Mouse (Mus musculus) large intestine, adult 2 months (tissue): ENCODE measurements around the gene Csad. TPM values are rescaled to one million over a fixed set of nuclear protein-coding genes. Genes with fewer than 3 reads are reported as not detected.
"Not testable (repeated sequence)": the region's sequence is repeated elsewhere in the genome, so short reads cannot be mapped to it uniquely, and the experiment has no call there.

Experiments
- DNase-seq: peaks from one replicate; pipeline ENCODE4 v3.0.0-alpha.2; 2012; ENCODE audit warnings: low read depth, low spot score
- WGBS: fragments of 180-500 bp; shearing (Covaris S2); methylation state at CpG from one replicate; pipeline ENCODE4 v1.1.7; 2018; 5-methylcytosine and 5-hydroxymethylcytosine counted together
- polyA plus RNA-seq: library from polyadenylated mRNA; depleted of rRNA; stranded (reverse); fragments of >200 nt; gene quantifications from 2 replicates; pipeline ENCODE4 v1.2.3, GENCODE M21; 2012

Csad gene
- polyA plus RNA-seq, 1 experiment = 18.9 TPM

DNA sequence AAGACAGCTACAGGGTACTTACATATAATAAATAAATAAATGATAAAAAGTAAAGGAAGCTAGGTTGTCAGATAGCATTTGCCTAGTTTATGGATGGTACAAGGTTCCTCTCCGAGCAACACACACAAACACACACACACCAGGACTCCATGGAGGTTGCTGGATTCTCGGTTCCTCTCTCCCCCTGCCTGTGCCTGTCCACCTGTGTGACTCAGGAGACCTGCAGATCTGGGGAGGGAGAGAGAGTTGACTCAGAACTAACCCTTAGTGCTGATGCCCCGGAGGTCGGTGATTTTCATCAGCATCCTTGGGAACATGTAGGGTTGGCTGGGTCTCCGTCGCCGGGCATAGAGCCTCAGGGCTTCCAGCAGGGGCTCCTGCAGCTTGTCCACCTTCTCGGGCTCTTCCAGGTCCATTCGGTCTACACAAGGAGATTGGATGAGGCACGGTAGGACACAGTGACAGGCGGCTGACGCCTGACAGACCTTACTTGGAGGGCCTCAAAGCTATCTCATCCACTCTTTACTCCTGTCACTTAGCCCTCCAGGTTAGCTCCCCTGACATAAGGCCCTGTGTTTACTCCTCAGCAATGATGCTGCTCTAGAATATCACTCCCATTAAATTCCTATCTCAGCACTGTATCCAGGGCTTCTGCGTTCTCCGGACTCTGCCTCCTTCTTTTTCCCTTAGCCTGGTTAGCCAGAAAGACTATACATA, 34.2 kb upstream of the Csad start:
- no peak for DNase-seq
- WGBS = 91% methylated on average over 14 of the region's 14 CpGs

- WGBS = 13% methylated on average over 21 of the region's 21 CpGs
- DNase-seq = no peak
Observed at GRCm38 (mm10) chr15:102235371-102236027, 31.0 kb upstream of the Csad start.

DNA sequence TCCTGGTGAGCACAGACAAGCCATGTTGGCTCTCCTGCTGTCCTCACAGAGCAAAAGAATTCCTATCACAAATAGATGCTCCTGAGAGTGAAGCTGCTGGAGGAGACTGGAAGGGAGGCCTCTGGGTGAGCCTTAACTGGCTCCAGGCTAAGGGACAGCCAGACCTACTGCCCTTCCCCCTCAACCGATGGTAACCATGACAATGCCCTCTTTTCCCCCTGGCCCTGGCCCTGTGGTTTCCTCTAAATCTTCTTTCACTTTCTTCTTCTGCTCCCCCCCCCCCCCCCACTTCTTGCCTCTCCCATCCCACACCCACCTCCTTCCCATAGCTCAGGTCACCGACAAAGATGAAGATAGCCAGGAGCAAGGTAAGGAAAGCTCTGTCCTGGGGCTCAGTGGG, 29.4 kb upstream of the Csad start:
- WGBS = 11% methylated on average over 2 of the region's 2 CpGs
- DNase-seq = no peak

GRCm38 (mm10) chr15:102232764-102233163, 28.2 kb upstream of the Csad start:
- no peak for DNase-seq
- WGBS = 74% methylated on average over 7 of the region's 7 CpGs

DNA sequence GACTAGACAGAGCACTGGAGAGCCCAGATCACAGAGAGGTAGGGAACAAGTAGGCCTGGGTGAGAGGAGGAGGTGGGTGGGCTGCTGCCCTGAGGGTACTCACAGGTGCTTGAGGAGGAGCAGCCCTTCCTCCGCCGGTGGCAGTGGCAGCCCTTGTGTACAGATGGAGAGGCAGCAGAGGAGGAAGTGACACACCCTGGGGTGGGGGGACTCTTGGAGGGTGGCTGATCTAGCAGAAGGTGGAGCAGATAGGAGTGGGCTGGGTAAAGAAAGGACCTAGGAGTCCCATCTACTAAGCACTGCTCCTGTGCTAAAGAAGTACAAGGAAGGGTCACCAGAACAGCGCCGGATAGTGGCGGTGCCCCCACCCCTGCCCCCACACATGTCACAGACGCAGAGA, 27.2 kb upstream of the Csad start, which contains the start of gene Itgb7:
TSS of gene Itgb7 (minus strand) at position 197 of the 400 bp plus-strand sequence.
- WGBS = 25% methylated on average over 6 of the region's 6 CpGs
- no peak for DNase-seq

DNA sequence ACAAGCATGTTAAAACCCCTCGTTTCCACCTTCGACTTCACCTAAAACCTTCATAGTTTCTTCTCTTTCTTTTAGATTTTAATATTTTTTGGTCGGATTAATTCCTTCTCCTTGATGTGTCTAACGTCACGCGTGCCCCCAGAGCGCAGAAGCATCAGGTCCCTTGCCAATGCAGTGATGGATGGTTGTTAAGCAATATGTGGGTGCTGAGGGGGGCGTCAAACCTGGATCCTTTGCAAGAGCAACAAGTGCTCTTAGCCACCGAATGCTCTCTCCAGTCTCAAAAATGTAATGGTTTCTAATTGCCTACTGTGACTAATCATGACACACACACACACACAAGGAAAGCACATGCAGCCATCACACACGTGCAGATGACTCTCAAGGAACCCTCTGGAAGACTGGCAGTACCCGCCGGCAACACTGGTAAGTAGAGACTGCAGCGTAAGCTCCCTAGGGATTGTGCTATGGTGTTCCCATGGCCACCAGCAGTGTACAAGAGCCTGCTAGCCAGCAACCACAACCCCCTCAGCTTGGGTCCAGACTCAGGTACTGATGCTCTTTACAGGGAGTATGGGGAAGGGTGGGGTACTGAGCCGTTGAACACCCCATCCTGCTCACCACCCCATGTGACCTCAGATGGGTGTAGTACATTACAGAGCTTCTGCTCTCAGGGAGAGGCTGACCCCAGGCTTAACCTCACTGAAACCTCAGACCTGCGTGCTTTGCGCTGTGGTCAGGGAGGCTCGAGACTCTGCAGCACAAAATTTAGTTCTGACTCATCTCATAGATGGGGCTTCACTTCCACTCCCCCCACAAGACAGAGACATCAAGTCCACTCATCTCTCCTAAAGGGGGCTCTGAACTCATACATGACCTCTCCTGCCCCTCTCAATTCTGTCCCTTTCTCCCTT, 26.1 kb upstream of the Csad start:
- 81% methylated on average over 17 of the region's 17 CpGs for WGBS
- no peak for DNase-seq

GRCm38 (mm10) chr15:102225619-102226018, 21.1 kb upstream of the Csad start:
- 55% methylated on average over 6 of the region's 6 CpGs for WGBS
- DNase-seq = not testable (repeated sequence)

GRCm38 (mm10) chr15:102224992-102225617, 20.6 kb upstream of the Csad start:
- WGBS = 26% methylated on average over 21 of the region's 21 CpGs
- no peak for DNase-seq

DNA sequence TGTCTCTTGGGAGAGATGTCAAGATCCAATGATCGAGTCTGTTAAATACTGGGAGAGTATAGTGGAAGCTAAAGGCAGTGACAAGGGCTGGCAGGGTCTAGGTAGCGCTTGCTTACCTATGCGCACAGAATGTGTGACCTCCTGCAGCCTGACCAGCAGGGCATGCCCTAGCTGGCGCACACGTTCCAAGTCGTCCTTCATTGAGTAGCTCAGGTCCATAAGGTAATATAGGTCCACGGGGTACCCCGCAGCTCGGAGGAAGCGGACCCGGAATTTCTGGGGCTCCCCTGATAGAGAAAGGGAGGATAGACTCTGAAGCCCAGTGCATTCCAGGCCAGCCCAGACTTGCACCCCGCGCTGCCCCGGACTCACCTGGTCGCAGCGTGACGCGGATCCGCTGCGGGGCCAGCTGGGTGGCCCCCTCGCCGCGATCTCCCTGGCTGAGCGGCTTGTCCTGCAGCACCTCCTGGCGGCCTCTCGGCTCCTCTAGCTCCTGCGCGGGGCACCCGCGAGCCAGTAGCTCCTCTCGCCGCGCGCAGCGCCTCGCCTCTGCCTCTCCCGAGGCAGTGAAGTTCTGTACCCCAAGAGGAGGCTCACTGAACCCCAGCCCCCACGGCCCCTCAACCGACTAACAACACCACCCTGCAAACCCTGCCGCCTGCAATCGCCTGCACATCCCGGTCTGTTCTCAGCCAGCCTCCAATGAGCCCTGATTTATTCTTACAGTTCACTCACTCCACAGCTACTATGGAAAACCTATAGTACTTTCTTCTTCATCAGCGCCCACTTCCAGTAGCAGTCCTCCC, 19.9 kb upstream of the Csad start:
- DNase-seq = no peak
- WGBS = 6% methylated on average over 43 of the region's 43 CpGs

DNA sequence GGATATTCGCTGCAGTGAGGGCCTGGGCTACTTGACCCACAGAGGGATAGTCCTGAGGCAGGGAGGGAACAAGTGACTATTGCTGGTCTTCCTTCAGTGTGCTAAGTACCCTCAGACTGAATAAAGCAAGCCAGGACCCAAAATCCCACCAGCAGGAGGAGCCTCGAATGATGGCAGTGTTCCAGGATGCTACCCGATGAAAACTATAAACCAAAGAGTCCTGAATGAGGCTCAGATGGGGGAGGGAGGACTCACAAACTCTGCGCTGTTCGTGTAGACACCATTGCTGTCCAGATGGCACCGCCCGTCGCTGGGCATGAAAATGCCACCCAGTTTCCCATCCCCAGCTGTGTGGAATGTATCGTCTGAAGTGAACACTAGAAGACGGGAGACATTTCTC, 17.9 kb upstream of the Csad start:
- 63% methylated on average over 10 of the region's 10 CpGs for WGBS

DNA sequence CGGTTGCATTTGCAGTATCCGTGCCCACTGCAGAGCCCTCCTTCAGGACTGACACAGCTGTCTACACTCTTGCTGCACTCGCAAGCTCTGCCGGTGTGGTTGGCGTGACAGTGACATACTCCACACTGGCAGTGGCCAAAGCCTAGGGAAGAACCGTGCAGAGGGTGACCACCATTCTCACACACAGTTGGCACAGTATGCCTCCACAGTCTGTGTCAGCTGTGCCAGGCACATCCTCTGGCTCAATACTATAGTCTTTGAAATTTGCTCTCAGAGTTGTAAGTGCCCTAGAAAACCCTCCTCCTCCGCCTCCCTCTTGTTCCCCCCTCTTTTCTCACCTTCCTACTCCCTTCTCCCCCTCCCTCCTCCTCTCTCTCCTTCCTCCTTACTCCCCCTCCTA, 12.8 kb upstream of the Csad start:
- no peak for DNase-seq
- 84% methylated on average over 7 of the region's 7 CpGs for WGBS

More for the DNA sequence above, 17.9 kb upstream of the Csad start:
- DNase-seq = no peak

DNA sequence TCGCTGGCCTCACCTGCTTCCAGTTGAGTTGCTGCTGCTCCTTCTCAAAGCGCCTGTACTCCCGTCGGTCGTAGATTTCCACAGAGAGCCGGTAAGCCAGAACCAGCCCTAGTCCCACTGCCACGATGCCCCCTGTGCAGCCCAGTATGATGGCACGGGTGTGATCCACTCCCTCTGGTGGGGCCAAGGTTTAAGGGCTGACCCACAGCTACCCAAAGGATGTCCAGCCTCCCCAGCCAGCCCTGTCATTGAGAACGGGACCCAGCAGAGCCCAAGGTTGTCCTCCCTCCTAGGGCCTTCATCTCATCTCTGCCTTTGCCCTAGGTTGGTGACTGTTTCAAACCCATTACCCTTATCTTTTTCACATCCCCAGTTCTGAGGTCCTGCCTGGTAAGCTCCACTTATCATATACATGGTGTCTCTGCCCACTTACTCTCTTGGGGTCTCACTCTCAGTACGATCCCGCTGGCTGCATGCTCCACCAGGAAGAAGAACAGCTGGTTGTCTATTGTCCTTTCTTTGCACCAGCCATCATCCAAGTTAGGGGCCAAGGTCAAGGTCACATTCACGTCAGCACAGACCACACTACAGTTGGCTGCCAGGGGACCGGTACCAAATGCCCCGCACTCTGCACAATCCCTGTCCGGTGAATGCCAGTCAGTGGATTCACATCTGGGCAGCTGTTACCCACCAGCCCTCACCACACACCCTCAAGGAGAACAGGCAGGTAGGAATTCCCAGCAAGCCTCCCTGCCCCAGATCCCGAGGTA, 12.1 kb upstream of the Csad start:
- DNase-seq = no peak
- 80% methylated on average over 16 of the region's 16 CpGs for WGBS

- WGBS = 61% methylated on average over 6 of the region's 6 CpGs
- DNase-seq = no peak
Observed at GRCm38 (mm10) chr15:102215624-102216023, 11.1 kb upstream of the Csad start.

DNA sequence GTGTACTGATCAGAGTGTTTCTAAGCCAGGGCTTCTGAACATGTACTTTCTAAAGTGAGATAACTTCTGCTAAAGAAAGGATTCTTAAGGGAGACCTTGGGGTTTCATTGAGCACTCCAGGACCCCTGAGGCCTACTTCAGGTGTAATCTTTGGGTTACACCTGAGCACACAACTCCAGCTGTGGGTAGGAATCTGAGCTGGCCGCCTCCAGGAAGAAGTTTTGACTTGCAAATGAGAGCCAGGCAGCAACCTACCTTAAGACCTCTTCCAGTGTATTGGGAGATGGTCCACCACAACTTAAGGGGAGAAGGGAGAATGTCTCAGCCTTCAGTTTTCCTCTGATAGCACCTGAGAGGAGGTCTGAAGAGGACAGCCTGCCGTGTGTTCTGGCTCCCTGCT, 9.6 kb upstream of the Csad start:
- no peak for DNase-seq
- 52% methylated on average over 2 of the region's 2 CpGs for WGBS

DNA sequence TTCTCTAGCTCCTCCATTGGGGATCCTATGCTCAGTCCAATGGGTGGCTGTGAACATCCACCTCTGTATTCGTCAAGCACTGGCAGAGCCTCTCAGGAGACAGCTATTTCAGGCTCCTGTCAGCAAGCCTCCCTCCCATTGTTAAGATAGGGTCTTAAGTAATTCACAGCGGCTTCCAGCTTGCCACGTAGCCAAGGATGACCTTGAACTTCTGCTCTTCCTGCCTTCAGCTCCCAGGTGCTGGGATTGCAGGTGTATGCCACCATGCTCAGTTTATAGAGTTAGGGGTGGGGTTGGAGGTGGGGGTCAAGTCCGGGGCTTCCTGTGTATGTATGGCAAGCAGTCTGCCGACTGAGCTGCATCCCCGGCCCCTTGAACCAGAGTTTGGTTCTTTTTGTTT, 7.4 kb upstream of the Csad start:
- WGBS = 59% methylated on average over 6 of the region's 6 CpGs
- no peak for DNase-seq

- 57% methylated on average over 4 of the region's 4 CpGs for WGBS
- no peak for DNase-seq
Observed at GRCm38 (mm10) chr15:102210816-102211215, 6.3 kb upstream of the Csad start.

DNA sequence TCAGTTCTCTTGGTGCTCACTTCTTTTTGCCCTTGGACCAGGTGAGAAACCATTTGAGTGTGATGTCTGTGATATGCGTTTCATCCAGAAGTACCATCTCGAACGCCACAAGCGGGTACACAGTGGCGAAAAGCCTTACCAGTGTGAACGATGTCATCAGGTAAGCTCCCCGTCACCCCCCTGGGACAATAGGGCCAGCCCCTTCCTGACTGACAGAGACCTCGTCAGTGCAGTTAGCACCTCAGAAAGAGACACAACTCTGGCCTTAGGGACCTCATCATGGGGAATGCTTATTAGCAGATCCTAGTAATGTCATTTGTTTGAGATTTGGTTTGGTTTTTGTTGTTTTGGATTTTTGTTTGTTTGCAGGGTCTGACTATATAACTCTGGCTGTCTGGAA, 4.6 kb upstream of the Csad start:
- 91% methylated on average over 8 of the region's 8 CpGs for WGBS
- no peak for DNase-seq

DNA sequence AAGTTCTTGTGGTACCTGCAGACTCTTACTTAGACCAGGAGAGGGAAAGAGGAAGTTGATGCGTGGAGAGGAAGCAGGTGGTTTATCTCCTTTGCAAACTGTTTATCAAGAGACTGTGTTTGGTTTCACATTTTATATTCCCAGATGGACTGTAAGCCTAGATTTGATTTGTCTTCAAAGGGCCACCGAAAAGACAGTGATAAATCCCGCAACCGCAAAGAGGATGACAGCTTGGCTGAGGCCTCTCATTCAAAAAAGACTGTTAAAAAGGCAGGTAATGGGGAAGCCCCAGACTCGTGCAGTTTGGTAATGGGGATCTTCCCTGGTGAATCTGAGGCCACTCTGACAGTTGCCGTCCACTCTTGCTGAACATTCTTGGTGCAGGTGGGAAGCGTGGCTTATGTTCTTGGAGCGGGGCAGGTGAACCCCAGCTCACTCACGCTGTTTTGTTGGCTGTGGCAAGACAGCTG, 3.6 kb upstream of the Csad start:
- no peak for DNase-seq
- 58% methylated on average over 9 of the region's 9 CpGs for WGBS
